Mouse (Mus musculus): ENCODE data around the gene Spdye4c.

Gene Spdye4c

DNA sequence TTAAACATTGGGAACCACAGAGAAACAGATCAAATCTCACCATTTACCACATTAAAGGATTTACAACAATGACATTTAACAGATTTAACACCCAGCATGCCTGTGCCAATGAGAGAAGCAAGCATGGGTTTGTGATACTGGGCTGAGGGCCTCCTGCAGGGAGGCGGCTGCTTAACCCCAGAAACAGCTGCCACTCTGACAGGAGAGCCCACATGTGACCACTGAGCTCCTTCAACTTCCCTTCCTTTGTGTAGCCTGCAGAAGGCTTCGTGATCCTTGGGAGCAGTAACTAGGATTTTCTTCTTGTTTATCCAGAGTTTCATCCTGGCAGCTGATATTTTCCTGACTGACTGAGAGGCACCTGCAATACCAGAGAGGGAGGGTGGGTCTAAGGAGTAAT lies 10.5 kb downstream of the Spdye4c start:
- DNase-seq (ENCODE audit: low read depth, low spot score) = no peak

DNA sequence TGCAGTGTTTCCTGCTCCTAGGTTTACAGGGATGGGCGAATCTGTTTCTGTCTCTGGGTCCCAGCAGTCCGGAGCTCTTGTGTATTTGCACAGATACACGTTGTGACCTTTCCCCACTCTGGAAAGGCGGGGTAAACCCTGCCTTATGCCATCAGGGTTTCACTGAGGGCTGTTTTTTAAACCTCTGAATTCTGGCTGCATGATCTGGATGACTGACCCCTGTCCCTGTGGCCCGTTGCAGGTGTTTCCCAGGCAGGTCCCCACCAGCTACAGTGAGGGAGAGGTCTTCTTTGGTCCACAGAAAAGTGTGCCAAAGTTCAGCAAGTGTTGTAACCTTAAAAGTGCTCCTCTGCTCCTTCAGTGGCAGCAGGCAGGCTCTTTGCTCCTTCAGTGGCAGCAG lies 18.3 kb downstream of the Spdye4c start:
- DNase-seq (ENCODE audit: low read depth, low spot score) = no peak

DNA sequence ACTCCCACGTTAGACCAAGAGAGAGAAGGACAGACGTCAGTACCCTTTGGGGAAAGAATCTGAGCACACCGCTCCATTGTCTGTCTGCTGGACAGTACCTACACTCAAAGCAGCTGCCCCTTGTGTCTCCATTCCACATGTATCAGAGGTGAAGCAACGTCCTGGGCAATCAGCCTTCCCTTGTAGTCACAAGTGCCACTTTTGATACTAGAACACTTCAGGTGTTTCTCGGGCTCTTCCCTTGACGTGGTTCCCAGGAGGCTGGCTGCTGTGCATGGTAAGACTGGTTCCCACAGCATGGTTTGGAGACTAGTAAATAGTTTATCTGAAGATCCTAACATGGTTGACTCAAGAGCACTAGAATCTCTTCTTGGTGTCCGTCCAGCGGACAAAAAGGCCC lies 20.2 kb downstream of the Spdye4c start:
- DNase-seq (ENCODE audit: low read depth, low spot score) = no peak

DNA sequence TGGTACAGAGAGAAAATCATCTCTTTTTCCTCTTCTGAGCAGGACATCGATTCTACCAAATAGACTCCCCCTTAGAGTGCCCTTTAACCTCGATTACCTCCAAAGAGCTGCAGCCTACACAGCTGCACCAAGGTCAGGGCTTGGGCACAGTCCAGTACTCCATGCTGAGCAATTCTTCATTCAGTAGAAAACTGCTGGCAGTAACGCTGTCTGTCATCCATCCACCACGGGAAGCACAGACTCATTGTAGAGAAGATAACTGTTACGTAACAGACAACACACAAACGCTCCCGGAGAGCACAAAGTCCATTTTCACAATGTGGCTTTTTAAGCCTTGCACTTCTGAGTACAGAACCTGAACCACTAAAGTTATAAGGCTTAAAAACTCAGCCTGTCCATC lies 21.3 kb downstream of the Spdye4c start:
- no peak for DNase-seq (ENCODE audit: low read depth, low spot score)

DNA sequence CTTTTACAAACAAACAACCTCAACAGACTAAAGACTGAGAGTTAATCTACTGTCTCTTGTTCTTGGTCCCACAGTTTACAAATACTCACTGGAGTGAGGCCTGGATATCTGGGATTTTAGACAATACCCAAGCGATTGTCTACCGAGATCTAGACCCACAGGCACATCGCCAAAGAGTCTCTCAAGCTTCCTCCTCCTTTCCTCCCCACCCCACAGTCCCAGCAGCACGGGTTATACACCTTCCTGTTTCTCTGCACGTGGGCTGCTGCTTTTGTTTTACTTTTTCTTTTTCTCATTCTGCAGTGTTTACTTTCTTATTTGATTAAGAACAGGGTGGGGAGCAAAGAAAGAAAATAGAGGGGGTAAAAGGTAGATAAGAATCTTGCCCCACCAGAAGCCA lies 22.4 kb downstream of the Spdye4c start:
- no peak for DNase-seq (ENCODE audit: low read depth, low spot score)

DNA sequence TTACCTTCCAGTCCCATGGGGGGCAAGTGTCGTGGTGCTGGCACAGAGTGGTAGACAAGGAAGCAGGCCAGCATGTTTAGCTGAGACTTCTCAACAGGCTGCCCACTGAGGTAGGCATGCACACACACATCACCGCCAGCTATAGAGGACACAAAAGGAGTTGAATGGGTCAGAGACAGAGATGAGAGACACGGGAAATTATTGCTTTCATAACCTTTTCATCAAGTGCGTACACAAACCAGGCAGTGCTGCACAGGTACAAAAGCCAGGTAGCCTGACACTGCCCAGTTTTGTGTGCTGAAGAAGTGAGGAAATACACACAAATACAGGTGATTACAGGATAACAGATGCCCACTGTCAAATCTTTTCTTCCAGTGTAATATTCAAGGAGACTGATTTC lies 24.4 kb downstream of the Spdye4c start:
- DNase-seq (ENCODE audit: low read depth, low spot score) = no peak

DNA sequence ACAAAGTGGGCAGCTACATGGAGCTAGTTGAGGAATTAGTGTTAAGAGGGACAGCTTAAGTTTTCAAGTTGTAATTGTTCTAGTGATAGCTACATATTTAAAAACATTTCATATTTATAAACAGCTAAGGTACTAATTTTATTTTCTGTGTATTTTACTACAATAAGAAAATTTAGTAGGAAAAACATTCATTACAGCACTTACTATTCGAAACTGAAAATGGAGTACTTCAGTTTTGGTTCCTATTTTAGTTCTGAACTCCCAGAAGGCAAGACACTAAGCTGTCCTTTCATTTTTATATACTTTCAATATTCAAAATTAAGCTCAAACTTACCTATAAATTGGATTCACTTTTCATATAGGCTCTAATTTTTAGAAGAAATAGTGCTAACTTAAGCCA lies 29.6 kb downstream of the Spdye4c start:
- no peak for DNase-seq (ENCODE audit: low read depth, low spot score)
